Mouse (Mus musculus) lung, embryonic 15.5 days (tissue): ENCODE data around the gene Tmprss4. TPM values are rescaled to one million over a fixed set of nuclear protein-coding genes. Genes with fewer than 3 reads are reported as not detected.

Source experiments
- ATAC-seq: fragments of 200-750 bp; cut with Nextera tagmentation; 2 replicates; pipeline ENCODE4 v1.8.0; 2017; ENCODE audit warnings: moderate number of reproducible peaks, borderline replicate concordance; ENCODE audit not compliant: low FRiP score, low TSS enrichment; ENCODE audit errors: extremely low read depth
- H3K27ac ChIP-seq: fragments of 300-500 bp; sonication (generic); 2 replicates; pipeline ENCODE4 v1.5.1; 2015; ENCODE audit warnings: moderate library complexity, mild to moderate bottlenecking, inconsistent platforms
- H3K27me3 ChIP-seq: fragments of 300-500 bp; sonication (generic); 2 replicates; pipeline ENCODE4 v1.6.1; 2015; ENCODE audit warnings: inconsistent platforms
- H3K36me3 ChIP-seq: fragments of 300-500 bp; sonication (generic); 2 replicates; pipeline ENCODE4 v1.6.1; 2015; ENCODE audit warnings: inconsistent platforms
- H3K4me1 ChIP-seq: fragments of 300-500 bp; sonication (generic); 2 replicates; pipeline ENCODE4 v1.6.1; 2015; ENCODE audit warnings: inconsistent platforms
- H3K4me2 ChIP-seq: fragments of 300-500 bp; sonication (generic); 2 replicates; pipeline ENCODE4 v1.6.1; 2015; ENCODE audit warnings: inconsistent platforms, mild to moderate bottlenecking, moderate library complexity
- H3K4me3 ChIP-seq: fragments of 300-500 bp; sonication (generic); 2 replicates; pipeline ENCODE4 v1.5.1; 2015; ENCODE audit warnings: mild to moderate bottlenecking, inconsistent platforms
- H3K9ac ChIP-seq: fragments of 300-500 bp; sonication (generic); 2 replicates; pipeline ENCODE4 v1.6.1; 2015; ENCODE audit warnings: inconsistent platforms
- H3K9me3 ChIP-seq: fragments of 300-500 bp; sonication (generic); 2 replicates; pipeline ENCODE4 v1.6.1; 2016; ENCODE audit warnings: inconsistent platforms
- WGBS: fragments of 180-500 bp; shearing (Covaris S2); methylation state at CpG from one replicate; pipeline ENCODE4 v1.1.7; 2015; 5-methylcytosine and 5-hydroxymethylcytosine counted together
- polyA plus RNA-seq: library from polyadenylated mRNA; unstranded; fragments of >200 nt; fragmentation: Nextera tagmentation; extraction: Ambion mirVana; gene quantifications from 2 replicates; pipeline ENCODE4 v1.2.1, GENCODE M21; 2015

Gene Tmprss4
- 1.7 and 2.6 TPM in 2 replicates for polyA plus RNA-seq

DNA sequence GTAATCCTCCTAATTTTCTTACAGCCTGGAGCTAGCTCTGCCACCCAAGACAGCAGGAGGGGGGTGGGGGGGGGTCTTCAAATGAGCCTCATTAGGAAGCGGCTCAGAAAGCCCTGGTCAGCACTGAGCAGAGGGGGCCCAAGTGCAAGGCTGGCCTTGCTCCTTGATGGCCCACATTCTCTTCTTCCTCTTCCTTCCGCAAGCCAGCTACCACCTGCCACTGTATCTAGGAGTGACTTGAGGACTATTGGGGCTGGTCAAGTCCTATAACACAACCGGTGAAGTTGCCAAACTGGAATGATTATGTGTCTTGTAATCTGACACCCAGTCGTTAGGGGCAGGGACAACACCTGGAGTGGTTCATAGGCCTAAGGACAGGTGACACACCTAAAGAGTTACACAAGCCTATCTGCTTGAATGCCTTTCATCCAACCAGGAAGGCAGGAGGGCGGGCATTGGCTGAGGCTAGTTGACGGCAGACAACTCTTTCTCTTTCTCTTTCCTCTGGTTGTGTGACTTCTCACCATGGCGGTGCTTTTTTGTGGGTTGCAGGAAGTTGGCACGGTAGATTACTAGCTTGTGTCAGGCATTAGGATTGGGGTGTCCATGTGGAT, at the start of gene Tmprss4:
Gene Tmprss4, minus strand, starts transcription at position 296 of the 614 bp plus-strand sequence.
- H3K36me3 ChIP-seq: no peaks in the 10 kb centered on the region
- ATAC-seq: peak; percentile 46
- H3K4me1 ChIP-seq: no peaks in the 10 kb centered on the region
- no peaks in the 10 kb centered on the region for H3K9me3 ChIP-seq
- no peaks in the 10 kb centered on the region for H3K27me3 ChIP-seq
- H3K4me2 ChIP-seq: no peak within 1 kb of the TSS
- H3K9ac ChIP-seq: no peak within 1 kb of the TSS
- no peak within 1 kb of the TSS for H3K4me3 ChIP-seq
- no peak within 1 kb of the TSS for H3K27ac ChIP-seq
- WGBS: 48% methylated on average over 8 of the region's 8 CpGs

DNA sequence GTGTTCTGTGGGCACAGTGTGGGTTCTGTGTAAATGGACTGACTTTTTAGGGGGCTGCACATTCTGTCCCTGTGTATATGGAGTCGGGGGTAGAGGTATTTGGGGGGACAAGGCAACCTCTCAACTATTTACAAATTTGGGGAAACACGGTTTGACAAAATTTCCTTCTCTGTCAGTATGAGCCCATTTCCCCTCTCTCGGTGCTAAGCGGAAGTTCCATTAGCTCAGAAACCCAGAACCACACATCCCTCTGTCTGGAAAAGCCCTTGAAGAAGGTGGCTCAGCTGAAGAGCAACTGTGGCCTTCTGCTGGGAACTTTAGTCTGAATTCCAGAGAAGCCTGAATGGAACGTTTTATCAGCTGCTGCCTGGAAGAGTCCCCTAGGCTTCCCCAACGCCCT, 48.5 kb upstream of the Tmprss4 start:
- Histone ChIP-seq H3K4me2 (no peak overlapping the region), H3K9ac (no peak overlapping the region), H3K4me3 (no peak overlapping the region), H3K4me1 (no peaks in the 10 kb centered on the region), H3K36me3 (no peaks in the 10 kb centered on the region), H3K27ac (no peak overlapping the region), H3K9me3 (no peaks in the 10 kb centered on the region), H3K27me3 (no peaks in the 10 kb centered on the region)
- ATAC-seq: no peak
- WGBS: 59% methylated on average over 6 of the region's 6 CpGs

DNA sequence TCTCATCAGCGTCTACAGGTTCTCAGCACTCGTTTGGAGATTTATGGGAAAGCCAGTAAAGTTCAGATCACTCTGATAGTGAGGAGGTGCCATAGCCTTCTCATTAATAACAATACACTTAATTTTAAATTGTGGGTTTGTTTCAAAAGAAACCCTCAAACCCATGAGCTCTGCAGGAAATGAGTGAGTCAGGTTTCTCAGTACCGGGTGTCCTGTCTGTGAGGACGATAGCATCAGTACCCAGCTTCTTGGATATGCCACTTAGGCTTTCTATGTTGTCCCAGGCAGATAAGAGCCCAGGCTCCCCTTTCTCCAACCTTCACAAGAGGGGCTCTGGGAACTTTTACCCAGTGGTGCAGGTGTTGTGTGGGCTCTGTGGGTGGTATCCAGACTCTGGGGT, 48.1 kb upstream of the Tmprss4 start:
- no peak for ATAC-seq
- H3K27ac ChIP-seq: no peak overlapping the region
- WGBS: 50% methylated on average over 4 of the region's 4 CpGs
- H3K27me3 ChIP-seq: no peaks in the 10 kb centered on the region
- no peak overlapping the region for H3K4me2 ChIP-seq
- H3K9me3 ChIP-seq: no peaks in the 10 kb centered on the region
- H3K36me3 ChIP-seq: no peaks in the 10 kb centered on the region
- no peak overlapping the region for H3K9ac ChIP-seq
- H3K4me3 ChIP-seq: no peak overlapping the region
- H3K4me1 ChIP-seq: no peaks in the 10 kb centered on the region

DNA sequence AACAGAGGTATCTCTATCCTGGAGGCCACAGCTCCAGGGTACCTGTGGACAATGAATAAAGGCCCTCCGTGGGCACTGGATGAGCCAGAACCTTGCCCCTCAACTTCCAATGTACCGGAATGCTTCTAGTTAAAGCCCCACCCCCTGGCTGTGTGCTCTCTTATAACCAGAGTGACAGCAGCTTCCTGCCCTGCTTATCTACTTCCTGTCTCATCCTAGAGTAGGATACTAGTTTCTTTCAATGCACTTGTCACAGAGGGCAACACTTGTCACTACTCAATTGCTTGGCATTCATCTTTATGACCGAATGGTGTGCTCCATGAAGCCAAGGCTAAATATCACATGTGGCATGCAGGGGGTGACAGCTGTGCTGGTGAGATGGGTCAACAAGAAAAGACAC, 47.4 kb upstream of the Tmprss4 start:
- H3K27me3 ChIP-seq: no peaks in the 10 kb centered on the region
- WGBS: 46% methylated on average over 3 of the region's 3 CpGs
- no peaks in the 10 kb centered on the region for H3K4me1 ChIP-seq
- no peak overlapping the region for H3K4me2 ChIP-seq
- H3K36me3 ChIP-seq: no peaks in the 10 kb centered on the region
- no peak for ATAC-seq
- H3K9me3 ChIP-seq: no peaks in the 10 kb centered on the region
- H3K9ac ChIP-seq: no peak overlapping the region
- H3K4me3 ChIP-seq: no peak overlapping the region
- no peak overlapping the region for H3K27ac ChIP-seq

DNA sequence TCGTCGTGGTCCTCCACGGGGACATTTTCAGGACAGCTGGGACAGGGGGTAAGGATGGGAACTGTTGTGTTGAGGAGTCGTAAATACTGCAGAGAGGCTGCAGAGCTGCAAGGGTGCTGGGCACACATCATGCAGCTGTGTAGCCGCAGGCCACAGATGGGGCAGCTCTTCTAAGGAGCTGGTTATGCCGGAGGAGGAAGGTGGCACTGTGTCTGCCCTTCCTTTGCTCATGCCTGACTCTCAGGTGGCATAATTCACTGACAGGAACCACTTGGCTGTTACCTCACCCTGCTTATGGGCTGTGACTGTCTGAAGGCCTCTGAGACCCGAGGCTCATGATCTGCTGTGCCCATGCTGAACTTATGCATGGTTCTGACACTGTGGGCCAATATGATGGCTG, 46.4 kb upstream of the Tmprss4 start:
- no peak for ATAC-seq
- no peak overlapping the region for H3K4me2 ChIP-seq
- no peaks in the 10 kb centered on the region for H3K4me1 ChIP-seq
- no peak overlapping the region for H3K9ac ChIP-seq
- no peak overlapping the region for H3K27ac ChIP-seq
- no peak overlapping the region for H3K4me3 ChIP-seq
- no peaks in the 10 kb centered on the region for H3K9me3 ChIP-seq
- H3K36me3 ChIP-seq: no peaks in the 10 kb centered on the region
- WGBS: 81% methylated on average over 7 of the region's 7 CpGs
- no peaks in the 10 kb centered on the region for H3K27me3 ChIP-seq

DNA sequence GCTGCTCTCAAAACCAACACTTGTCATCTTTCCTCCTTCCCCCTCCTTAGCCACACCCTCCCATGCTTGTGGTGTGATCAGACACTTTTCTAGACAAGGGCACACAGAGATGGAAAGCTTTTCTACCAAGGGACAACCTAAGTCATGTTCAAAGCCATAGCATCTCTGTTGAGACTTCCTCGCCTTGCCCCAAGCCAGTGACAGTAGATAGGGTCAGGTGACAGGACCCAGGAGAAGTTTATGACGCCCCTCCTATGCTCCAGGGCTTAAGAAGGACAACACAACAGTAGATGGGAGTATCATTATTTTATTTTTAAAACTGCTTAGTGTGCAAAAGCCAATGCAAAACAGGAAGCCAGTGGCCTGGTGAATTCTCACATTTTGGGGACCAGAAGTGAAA, 43.6 kb upstream of the Tmprss4 start:
- no peak overlapping the region for H3K27ac ChIP-seq
- H3K4me2 ChIP-seq: no peak overlapping the region
- no peak for ATAC-seq
- no peak overlapping the region for H3K9ac ChIP-seq
- no peaks in the 10 kb centered on the region for H3K27me3 ChIP-seq
- no peak overlapping the region for H3K4me3 ChIP-seq
- WGBS: 58% methylated on average over 2 of the region's 2 CpGs
- H3K36me3 ChIP-seq: no peaks in the 10 kb centered on the region
- H3K4me1 ChIP-seq: no peaks in the 10 kb centered on the region
- no peaks in the 10 kb centered on the region for H3K9me3 ChIP-seq

DNA sequence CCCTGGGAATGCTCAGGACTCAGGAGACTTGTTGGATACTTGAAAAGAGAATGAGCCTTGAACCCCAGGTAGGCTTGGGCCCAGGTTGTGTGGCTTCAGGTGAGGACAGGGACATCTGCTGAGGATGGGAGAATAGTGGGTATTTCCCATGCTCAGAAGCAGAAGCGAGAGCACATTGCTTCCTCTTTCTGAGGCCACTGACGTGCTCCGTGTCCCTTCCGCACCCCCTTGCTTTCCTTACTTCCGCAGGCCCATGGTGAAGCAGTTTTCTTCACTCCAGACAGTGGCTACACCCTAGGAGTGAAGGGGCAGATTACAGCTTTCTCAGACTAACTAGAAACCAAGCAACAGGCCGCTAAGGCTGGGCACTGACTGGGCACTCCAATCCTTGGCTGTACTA, 42.2 kb upstream of the Tmprss4 start:
- no peaks in the 10 kb centered on the region for H3K9me3 ChIP-seq
- 80% methylated on average over 6 of the region's 6 CpGs for WGBS
- ATAC-seq: no peak

DNA sequence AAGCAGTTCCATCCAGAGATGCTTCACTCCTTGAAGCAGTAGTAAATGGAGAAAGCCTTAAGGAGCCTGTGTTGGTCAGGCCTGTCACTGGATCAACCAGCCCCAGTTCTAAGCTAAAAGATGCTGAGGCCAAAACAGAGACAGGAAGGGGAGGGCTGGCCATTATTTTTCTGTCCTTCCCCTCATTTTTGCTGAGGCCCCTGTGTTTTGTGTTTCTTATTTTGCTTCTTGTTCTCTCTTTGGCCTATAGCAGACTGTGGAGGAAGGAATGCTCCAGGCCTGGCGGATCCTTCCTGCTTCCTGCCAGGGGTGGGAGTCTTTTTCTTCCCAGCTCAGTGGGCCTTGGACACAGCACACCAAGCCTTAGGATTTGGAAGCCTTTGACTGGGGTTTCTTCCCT, 41.5 kb upstream of the Tmprss4 start:
- ATAC-seq: no peak
- no peaks in the 10 kb centered on the region for H3K27me3 ChIP-seq
- WGBS: 61% methylated on average over 1 of the region's 1 CpGs
- no peak overlapping the region for H3K4me3 ChIP-seq
- H3K27ac ChIP-seq: no peak overlapping the region
- no peaks in the 10 kb centered on the region for H3K4me1 ChIP-seq
- no peak overlapping the region for H3K4me2 ChIP-seq
- no peaks in the 10 kb centered on the region for H3K36me3 ChIP-seq
- H3K9me3 ChIP-seq: no peaks in the 10 kb centered on the region
- no peak overlapping the region for H3K9ac ChIP-seq

More for the DNA sequence above, 42.2 kb upstream of the Tmprss4 start:
- no peaks in the 10 kb centered on the region for H3K27me3 ChIP-seq
- no peak overlapping the region for H3K9ac ChIP-seq
- H3K36me3 ChIP-seq: no peaks in the 10 kb centered on the region
- no peak overlapping the region for H3K4me3 ChIP-seq
- no peaks in the 10 kb centered on the region for H3K4me1 ChIP-seq
- H3K4me2 ChIP-seq: no peak overlapping the region
- H3K27ac ChIP-seq: no peak overlapping the region

DNA sequence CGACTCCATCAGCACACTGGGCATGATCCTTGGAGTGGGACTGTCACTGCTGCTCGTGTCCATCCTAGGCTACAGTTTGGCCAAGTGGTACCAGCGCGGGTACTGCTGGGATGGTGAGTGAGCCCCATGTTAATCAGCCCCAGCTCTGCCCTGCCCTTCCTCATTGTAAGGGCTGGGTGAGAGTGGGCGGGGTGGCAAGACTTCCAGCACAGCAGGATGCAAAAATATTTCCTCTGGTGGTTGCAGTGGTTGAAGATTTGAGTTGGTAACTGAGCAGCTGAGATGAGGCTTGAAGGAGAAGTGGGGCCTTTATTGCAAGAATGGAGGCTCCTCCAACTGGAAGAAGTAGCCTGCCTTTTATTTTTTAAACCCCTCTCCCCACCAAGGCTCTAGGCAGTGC, 37.5 kb upstream of the Tmprss4 start:
- H3K27ac ChIP-seq: no peak overlapping the region
- H3K36me3 ChIP-seq: no peaks in the 10 kb centered on the region
- no peak for ATAC-seq
- no peaks in the 10 kb centered on the region for H3K9me3 ChIP-seq
- H3K9ac ChIP-seq: no peak overlapping the region
- H3K4me3 ChIP-seq: no peak overlapping the region
- no peaks in the 10 kb centered on the region for H3K27me3 ChIP-seq
- no peak overlapping the region for H3K4me2 ChIP-seq
- H3K4me1 ChIP-seq: no peaks in the 10 kb centered on the region
- WGBS: 75% methylated on average over 5 of the region's 5 CpGs

DNA sequence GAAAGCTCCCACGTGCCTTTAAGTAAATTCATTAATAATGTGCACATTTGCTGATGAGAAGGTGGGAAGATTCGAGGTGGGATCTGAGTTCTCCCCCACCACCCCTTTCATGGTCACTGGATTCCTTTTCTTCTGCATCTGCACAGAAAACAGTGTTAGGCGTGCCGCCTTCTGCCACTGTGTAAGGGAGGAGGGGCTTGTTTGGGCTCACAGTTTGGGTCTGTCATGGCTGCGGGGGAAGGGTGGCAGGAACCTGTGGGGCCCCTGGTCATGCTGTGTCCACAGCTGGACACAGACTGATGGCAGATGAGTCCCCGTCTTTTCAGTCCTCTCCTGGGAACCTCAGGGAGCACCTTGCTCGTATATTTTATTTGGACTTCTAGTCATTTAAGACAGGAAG, 32.9 kb upstream of the Tmprss4 start:
- no peak for ATAC-seq
- H3K4me2 ChIP-seq: no peak overlapping the region
- H3K4me1 ChIP-seq: no peaks in the 10 kb centered on the region
- no peak overlapping the region for H3K27ac ChIP-seq
- no peaks in the 10 kb centered on the region for H3K27me3 ChIP-seq
- WGBS: 45% methylated on average over 7 of the region's 7 CpGs
- no peak overlapping the region for H3K4me3 ChIP-seq
- no peak overlapping the region for H3K9ac ChIP-seq
- no peaks in the 10 kb centered on the region for H3K9me3 ChIP-seq
- H3K36me3 ChIP-seq: no peaks in the 10 kb centered on the region

DNA sequence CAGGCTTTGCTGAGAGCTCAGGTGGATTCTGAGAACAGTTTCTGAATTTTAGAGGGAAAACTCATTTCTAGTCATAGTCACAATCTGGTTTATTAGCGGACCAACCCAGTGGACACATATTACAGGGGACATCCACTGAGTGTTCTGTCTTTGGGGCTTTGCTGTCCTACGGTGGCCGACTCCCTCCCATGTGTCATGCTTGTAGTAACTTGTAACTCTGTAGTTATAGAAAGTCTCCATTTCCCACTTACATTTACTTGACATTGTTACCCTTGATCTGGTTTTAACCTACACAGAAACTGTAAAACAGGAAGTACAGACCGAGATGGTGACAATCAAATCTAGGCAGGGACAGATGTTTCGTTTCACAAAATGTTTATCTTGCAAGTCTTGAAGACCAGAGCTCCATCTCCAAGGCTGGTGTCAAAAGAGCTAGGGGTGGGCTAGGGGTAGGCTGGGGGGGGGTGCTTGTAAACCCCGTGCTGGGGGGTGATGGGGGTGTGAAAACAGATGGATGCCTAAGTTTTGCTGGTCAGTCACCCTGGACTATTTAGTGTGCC, 31.9 kb upstream of the Tmprss4 start:
- 40% methylated on average over 6 of the region's 6 CpGs for WGBS
- Histone ChIP-seq H3K4me3 (no peak overlapping the region), H3K4me1 (no peaks in the 10 kb centered on the region), H3K27ac (no peak overlapping the region), H3K36me3 (no peaks in the 10 kb centered on the region), H3K9ac (no peak overlapping the region), H3K27me3 (no peaks in the 10 kb centered on the region), H3K4me2 (no peak overlapping the region), H3K9me3 (no peaks in the 10 kb centered on the region)
- ATAC-seq: no peak; the same call in 1 of the 2 replicates

DNA sequence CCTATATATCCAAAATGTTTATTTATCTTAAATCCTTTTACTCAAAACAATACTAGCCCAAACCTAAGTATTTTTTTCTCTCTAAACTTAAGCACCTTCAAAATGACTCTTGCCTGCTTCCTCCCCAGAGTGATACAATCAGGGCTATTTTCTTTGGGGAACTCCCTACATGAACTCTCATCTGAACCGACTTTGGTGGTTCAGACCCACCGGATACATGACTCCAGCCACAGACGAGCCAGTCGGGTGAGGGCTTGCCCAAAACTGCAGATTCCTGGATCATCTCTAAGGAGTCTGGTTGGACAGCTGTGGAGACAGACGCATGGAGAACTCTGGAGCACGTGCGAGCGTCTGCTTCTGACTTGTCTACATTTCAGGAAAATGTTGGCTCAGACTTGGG, 25.5 kb upstream of the Tmprss4 start:
- Histone ChIP-seq H3K4me3 (no peak overlapping the region), H3K27ac (no peak overlapping the region), H3K9me3 (no peaks in the 10 kb centered on the region), H3K4me2 (no peak overlapping the region), H3K36me3 (no peaks in the 10 kb centered on the region), H3K4me1 (no peaks in the 10 kb centered on the region), H3K27me3 (no peaks in the 10 kb centered on the region), H3K9ac (no peak overlapping the region)
- ATAC-seq: no peak
- 66% methylated on average over 8 of the region's 8 CpGs for WGBS

DNA sequence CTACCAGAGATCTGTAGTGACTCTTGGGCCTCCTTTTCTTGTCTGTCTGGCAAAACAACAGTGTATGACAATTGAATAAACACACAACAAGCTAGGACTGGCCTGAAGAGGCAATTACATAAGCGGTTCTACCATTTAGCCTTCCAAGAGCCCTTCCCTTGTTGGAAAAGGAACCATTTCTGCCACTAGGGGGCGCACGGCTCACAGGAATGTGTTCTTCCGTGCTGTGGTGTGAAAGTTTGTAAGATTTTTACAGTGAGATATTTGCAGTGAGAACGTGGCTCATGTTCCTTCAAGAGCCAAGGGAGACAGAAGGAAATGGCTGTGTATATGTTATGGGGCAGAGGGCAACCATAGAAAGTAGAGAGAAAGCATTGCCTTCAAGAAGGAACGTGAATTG, 17.7 kb upstream of the Tmprss4 start:
- H3K4me3 ChIP-seq: no peak overlapping the region
- no peaks in the 10 kb centered on the region for H3K27me3 ChIP-seq
- ATAC-seq: no peak
- no peak overlapping the region for H3K9ac ChIP-seq
- no peaks in the 10 kb centered on the region for H3K36me3 ChIP-seq
- no peaks in the 10 kb centered on the region for H3K9me3 ChIP-seq
- H3K27ac ChIP-seq: no peak overlapping the region
- H3K4me1 ChIP-seq: no peaks in the 10 kb centered on the region
- 8% methylated on average over 6 of the region's 6 CpGs for WGBS
- H3K4me2 ChIP-seq: no peak overlapping the region
